Mouse (Mus musculus): Measurements from ENCODE around the gene Cox7a2. TPM values are rescaled to one million over a fixed set of nuclear protein-coding genes. Genes with fewer than 3 reads are reported as not detected.

Gene Cox7a2
- polyA plus RNA-seq, 1 experiment from 2014 or later, result 830 TPM

GRCm38 (mm10) chr9:79760076-79760475 lies 398 bp upstream of the Cox7a2 start:
- no peaks in the 10 kb centered on the region for H3K27me3 ChIP-seq (replicated peaks; ENCODE audit: control insufficient read depth, insufficient read depth, low read length)
- H3K4me2 ChIP-seq (ENCODE audit: low read length), result peak overlapping the region; percentile 98
- ATAC-seq (replicated peaks; ENCODE audit: low FRiP score, low TSS enrichment, low read depth) (peak; percentile 41), DNase-seq (ENCODE audit: low spot score) (no peak)
- no peaks in the 10 kb centered on the region for H3K9me3 ChIP-seq (ENCODE audit: control insufficient read depth, low read length)
- H3K4me1 ChIP-seq (replicated peaks; ENCODE audit: control insufficient read depth, insufficient read depth, low read length), result peaks cover 10% of the 10 kb centered on the region
- peak overlapping the region; percentile 93 for H3K27ac ChIP-seq (ENCODE audit: low read depth)
- H3K9ac ChIP-seq (ENCODE audit: low read length), result peak overlapping the region; percentile 75
- H3K4me3 ChIP-seq (ENCODE audit: low read depth, low read length), result peak overlapping the region; percentile 88
- peaks cover 28% of the 10 kb centered on the region for H3K36me3 ChIP-seq (ENCODE audit: control insufficient read depth, insufficient read depth, low read length)
- 5% methylated on average over 14 of the region's 14 CpGs for WGBS

DNA sequence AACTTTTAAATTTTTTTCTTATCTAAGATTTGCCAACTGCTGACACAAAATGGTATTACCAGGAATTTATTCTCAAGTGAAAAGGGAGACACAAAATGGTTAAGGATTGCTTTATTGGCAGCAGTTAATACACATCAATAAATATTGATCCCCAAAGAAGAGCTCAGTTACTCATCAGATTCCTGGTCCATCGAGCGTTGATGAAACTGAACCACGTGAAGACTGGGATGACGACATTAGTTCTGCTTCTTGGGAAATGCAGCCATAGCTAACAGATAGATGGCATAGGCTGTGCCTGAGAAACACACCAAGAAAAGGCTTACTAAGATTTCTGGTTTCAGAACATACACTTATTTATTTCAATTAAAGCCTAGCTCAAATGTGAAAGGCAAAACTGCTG lies 4.4 kb downstream of the Cox7a2 start:
- peaks cover 10% of the 10 kb centered on the region for H3K4me1 ChIP-seq (replicated peaks; ENCODE audit: control insufficient read depth, insufficient read depth, low read length)
- ATAC-seq (replicated peaks; ENCODE audit: low FRiP score, low TSS enrichment, low read depth), result no peak
- H3K36me3 ChIP-seq (ENCODE audit: control insufficient read depth, insufficient read depth, low read length), result peaks cover 52% of the 10 kb centered on the region
- H3K9ac ChIP-seq (ENCODE audit: low read length), result no peak overlapping the region
- no peak overlapping the region for H3K27ac ChIP-seq (ENCODE audit: low read depth)
- no peaks in the 10 kb centered on the region for H3K27me3 ChIP-seq (replicated peaks; ENCODE audit: control insufficient read depth, insufficient read depth, low read length)
- DNase-seq (ENCODE audit: low spot score), result no peak
- H3K4me2 ChIP-seq (ENCODE audit: low read length), result no peak overlapping the region
- no peak overlapping the region for H3K4me3 ChIP-seq (ENCODE audit: low read depth, low read length)
- no peaks in the 10 kb centered on the region for H3K9me3 ChIP-seq (ENCODE audit: control insufficient read depth, low read length)
- WGBS, result 93% methylated on average over 4 of the region's 4 CpGs

- 66% methylated on average over 8 of the region's 8 CpGs for whole genome bisulfite sequencing
- H3K4me2 ChIP-seq (ENCODE audit: low read length), result no peak overlapping the region
- no peaks in the 10 kb centered on the region for H3K4me1 ChIP-seq (replicated peaks; ENCODE audit: control insufficient read depth, insufficient read depth, low read length)
- H3K4me3 ChIP-seq (ENCODE audit: low read depth, low read length), result no peak overlapping the region
- no peak overlapping the region for H3K27ac ChIP-seq (ENCODE audit: low read depth)
- H3K9me3 ChIP-seq (ENCODE audit: control insufficient read depth, low read length), result no peaks in the 10 kb centered on the region
- ATAC-seq (replicated peaks; ENCODE audit: low FRiP score, low TSS enrichment, low read depth) (no peak), DNase-seq (ENCODE audit: low spot score) (no peak)
- no peaks in the 10 kb centered on the region for H3K27me3 ChIP-seq (replicated peaks; ENCODE audit: control insufficient read depth, insufficient read depth, low read length)
- H3K36me3 ChIP-seq (ENCODE audit: control insufficient read depth, insufficient read depth, low read length), result peaks cover 41% of the 10 kb centered on the region
- H3K9ac ChIP-seq (ENCODE audit: low read length), result no peak overlapping the region
Measured at GRCm38 (mm10) chr9:79751846-79752245, 7.8 kb downstream of the Cox7a2 start.

GRCm38 (mm10) chr9:79750709-79751108 lies 9.0 kb downstream of the Cox7a2 start:
- Histone ChIP-seq H3K4me3 (ENCODE audit: low read depth, low read length) (no peak overlapping the region), H3K4me2 (ENCODE audit: low read length) (no peak overlapping the region), H3K9ac (ENCODE audit: low read length) (no peak overlapping the region), H3K36me3 (ENCODE audit: control insufficient read depth, insufficient read depth, low read length) (peaks cover 31% of the 10 kb centered on the region), H3K4me1 (replicated peaks; ENCODE audit: control insufficient read depth, insufficient read depth, low read length) (no peaks in the 10 kb centered on the region), H3K27me3 (replicated peaks; ENCODE audit: control insufficient read depth, insufficient read depth, low read length) (no peaks in the 10 kb centered on the region), H3K9me3 (ENCODE audit: control insufficient read depth, low read length) (no peaks in the 10 kb centered on the region), H3K27ac (ENCODE audit: low read depth) (no peak overlapping the region)
- DNase-seq (ENCODE audit: low spot score) (no peak), ATAC-seq (replicated peaks; ENCODE audit: low FRiP score, low TSS enrichment, low read depth) (no peak)
- WGBS, result 73% methylated on average over 7 of the region's 7 CpGs

GRCm38 (mm10) chr9:79745036-79745435 lies 14.6 kb downstream of the Cox7a2 start:
- H3K27ac ChIP-seq (ENCODE audit: low read depth), result no peak overlapping the region
- WGBS, result 68% methylated on average over 4 of the region's 4 CpGs
- no peak overlapping the region for H3K4me3 ChIP-seq (ENCODE audit: low read depth, low read length)
- DNase-seq (ENCODE audit: low spot score) (no peak), ATAC-seq (replicated peaks; ENCODE audit: low FRiP score, low TSS enrichment, low read depth) (no peak)
- H3K9ac ChIP-seq (ENCODE audit: low read length), result no peak overlapping the region
- H3K36me3 ChIP-seq (ENCODE audit: control insufficient read depth, insufficient read depth, low read length), result no peaks in the 10 kb centered on the region
- H3K27me3 ChIP-seq (replicated peaks; ENCODE audit: control insufficient read depth, insufficient read depth, low read length), result no peaks in the 10 kb centered on the region
- no peaks in the 10 kb centered on the region for H3K9me3 ChIP-seq (ENCODE audit: control insufficient read depth, low read length)
- H3K4me1 ChIP-seq (replicated peaks; ENCODE audit: control insufficient read depth, insufficient read depth, low read length), result no peaks in the 10 kb centered on the region
- H3K4me2 ChIP-seq (ENCODE audit: low read length), result no peak overlapping the region

DNA sequence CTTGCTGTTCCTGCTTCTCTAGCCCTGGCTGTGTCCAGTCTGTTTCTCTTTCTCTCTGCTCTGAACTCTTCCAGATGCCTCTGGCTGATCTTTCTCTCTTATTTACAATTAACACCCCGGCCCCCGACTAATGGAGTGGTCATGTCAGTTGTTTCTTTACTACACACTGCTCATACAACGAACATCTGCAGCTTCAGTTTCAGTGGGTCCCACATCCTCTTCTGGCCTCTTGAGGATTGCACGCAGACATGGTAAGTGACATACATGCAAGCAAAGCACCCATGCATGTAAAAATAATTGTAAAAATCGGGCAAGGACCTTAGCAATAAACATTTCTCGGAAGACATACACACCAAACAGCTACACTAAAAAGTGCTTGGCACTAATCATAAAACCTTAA lies 24.1 kb downstream of the Cox7a2 start:
- H3K4me2 ChIP-seq (ENCODE audit: low read length), result no peak overlapping the region
- no peak overlapping the region for H3K4me3 ChIP-seq (ENCODE audit: low read depth, low read length)
- 70% methylated on average over 6 of the region's 6 CpGs for WGBS
- no peaks in the 10 kb centered on the region for H3K27me3 ChIP-seq (replicated peaks; ENCODE audit: control insufficient read depth, insufficient read depth, low read length)
- no peak overlapping the region for H3K27ac ChIP-seq (ENCODE audit: low read depth)
- no peak overlapping the region for H3K9ac ChIP-seq (ENCODE audit: low read length)
- H3K9me3 ChIP-seq (ENCODE audit: control insufficient read depth, low read length), result no peaks in the 10 kb centered on the region
- H3K4me1 ChIP-seq (replicated peaks; ENCODE audit: control insufficient read depth, insufficient read depth, low read length), result no peaks in the 10 kb centered on the region
- DNase-seq (ENCODE audit: low spot score) (no peak), ATAC-seq (replicated peaks; ENCODE audit: low FRiP score, low TSS enrichment, low read depth) (no peak)
- H3K36me3 ChIP-seq (ENCODE audit: control insufficient read depth, insufficient read depth, low read length), result no peaks in the 10 kb centered on the region

- no peaks in the 10 kb centered on the region for H3K27me3 ChIP-seq (replicated peaks; ENCODE audit: control insufficient read depth, insufficient read depth, low read length)
- H3K9me3 ChIP-seq (ENCODE audit: control insufficient read depth, low read length), result no peaks in the 10 kb centered on the region
- no peaks in the 10 kb centered on the region for H3K36me3 ChIP-seq (ENCODE audit: control insufficient read depth, insufficient read depth, low read length)
- DNase-seq (ENCODE audit: low spot score) (no peak), ATAC-seq (replicated peaks; ENCODE audit: low FRiP score, low TSS enrichment, low read depth) (no peak)
- no peak overlapping the region for H3K4me3 ChIP-seq (ENCODE audit: low read depth, low read length)
- WGBS, result 56% methylated on average over 5 of the region's 5 CpGs
- H3K4me2 ChIP-seq (ENCODE audit: low read length), result no peak overlapping the region
- no peaks in the 10 kb centered on the region for H3K4me1 ChIP-seq (replicated peaks; ENCODE audit: control insufficient read depth, insufficient read depth, low read length)
- H3K27ac ChIP-seq (ENCODE audit: low read depth), result no peak overlapping the region
- H3K9ac ChIP-seq (ENCODE audit: low read length), result no peak overlapping the region
Measured at GRCm38 (mm10) chr9:79730301-79730700, 29.4 kb downstream of the Cox7a2 start.

DNA sequence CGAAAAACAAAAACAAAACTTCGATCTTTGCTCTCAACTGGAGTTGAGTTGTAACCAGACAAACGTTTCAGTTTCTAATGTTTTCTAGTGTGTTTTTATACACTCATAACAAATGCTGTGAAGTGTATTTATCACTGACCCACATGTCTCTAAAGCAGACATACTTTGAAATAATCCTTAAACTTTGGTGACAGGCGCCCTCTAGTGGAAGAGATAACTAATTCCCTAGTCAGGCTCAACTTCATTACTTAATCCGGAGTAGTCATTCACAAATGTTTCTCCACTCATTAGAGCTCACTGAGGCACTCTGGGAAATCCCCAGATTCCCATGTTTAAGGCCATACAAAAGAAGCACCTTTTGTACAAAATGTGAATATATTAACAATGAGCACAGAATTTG lies 36.6 kb downstream of the Cox7a2 start:
- ATAC-seq (replicated peaks; ENCODE audit: low FRiP score, low TSS enrichment, low read depth) (no peak), DNase-seq (ENCODE audit: low spot score) (no peak)
- no peaks in the 10 kb centered on the region for H3K9me3 ChIP-seq (ENCODE audit: control insufficient read depth, low read length)
- H3K9ac ChIP-seq (ENCODE audit: low read length), result no peak overlapping the region
- 35% methylated on average over 5 of the region's 5 CpGs for WGBS
- peaks cover 11% of the 10 kb centered on the region; the same call in 1 of the 2 replicates for H3K4me1 ChIP-seq (replicated peaks; ENCODE audit: control insufficient read depth, insufficient read depth, low read length)
- no peak overlapping the region for H3K4me3 ChIP-seq (ENCODE audit: low read depth, low read length)
- H3K27me3 ChIP-seq (replicated peaks; ENCODE audit: control insufficient read depth, insufficient read depth, low read length), result peaks cover 16% of the 10 kb centered on the region
- H3K4me2 ChIP-seq (ENCODE audit: low read length), result no peak overlapping the region
- H3K27ac ChIP-seq (ENCODE audit: low read depth), result no peak overlapping the region
- H3K36me3 ChIP-seq (ENCODE audit: control insufficient read depth, insufficient read depth, low read length), result no peaks in the 10 kb centered on the region

DNA sequence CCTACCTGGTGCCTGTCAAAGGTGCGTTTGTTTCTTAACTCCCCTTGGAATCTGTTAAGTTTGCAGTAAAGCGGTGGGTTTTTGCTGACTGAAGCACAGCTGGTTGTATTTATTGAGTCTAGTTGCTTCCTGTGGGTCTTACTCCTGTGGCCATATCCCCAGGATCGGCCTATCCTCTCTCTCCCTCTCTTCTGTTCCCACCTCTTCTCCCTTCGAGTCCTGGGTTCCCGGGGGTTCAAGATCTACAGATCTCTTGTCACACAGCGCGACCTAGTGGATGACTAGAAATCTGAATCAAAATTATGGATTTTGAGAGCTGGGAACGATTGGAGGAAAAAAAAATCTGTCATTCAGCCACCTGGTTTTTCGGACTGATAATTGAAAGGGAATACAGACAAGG lies 38.6 kb downstream of the Cox7a2 start:
- H3K4me1 ChIP-seq (replicated peaks; ENCODE audit: control insufficient read depth, insufficient read depth, low read length), result peaks cover 17% of the 10 kb centered on the region; the same call in 1 of the 2 replicates
- H3K9ac ChIP-seq (ENCODE audit: low read length), result no peak overlapping the region
- 8% methylated on average over 9 of the region's 9 CpGs for WGBS
- peak; percentile 79 for DNase-seq (ENCODE audit: low spot score)
- no peak overlapping the region for H3K27ac ChIP-seq (ENCODE audit: low read depth)
- H3K9me3 ChIP-seq (ENCODE audit: control insufficient read depth, low read length), result no peaks in the 10 kb centered on the region
- no peak for ATAC-seq (replicated peaks; ENCODE audit: low FRiP score, low TSS enrichment, low read depth)
- H3K4me2 ChIP-seq (ENCODE audit: low read length), result peak overlapping the region; percentile 14; the same call in 1 of the 2 replicates
- no peak overlapping the region for H3K4me3 ChIP-seq (ENCODE audit: low read depth, low read length)
- H3K27me3 ChIP-seq (replicated peaks; ENCODE audit: control insufficient read depth, insufficient read depth, low read length), result peaks cover 21% of the 10 kb centered on the region
- H3K36me3 ChIP-seq (ENCODE audit: control insufficient read depth, insufficient read depth, low read length), result no peaks in the 10 kb centered on the region

Measured in intestine, embryonic 14.5 days (tissue).